Mouse (Mus musculus): ENCODE data around the gene Ppp6r1. TPM values are rescaled to one million over a fixed set of nuclear protein-coding genes. Genes with fewer than 3 reads are reported as not detected.

Ppp6r1 gene
- polyA plus RNA-seq (2017; shearing (Covaris generic)) = 26.6 TPM

DNA sequence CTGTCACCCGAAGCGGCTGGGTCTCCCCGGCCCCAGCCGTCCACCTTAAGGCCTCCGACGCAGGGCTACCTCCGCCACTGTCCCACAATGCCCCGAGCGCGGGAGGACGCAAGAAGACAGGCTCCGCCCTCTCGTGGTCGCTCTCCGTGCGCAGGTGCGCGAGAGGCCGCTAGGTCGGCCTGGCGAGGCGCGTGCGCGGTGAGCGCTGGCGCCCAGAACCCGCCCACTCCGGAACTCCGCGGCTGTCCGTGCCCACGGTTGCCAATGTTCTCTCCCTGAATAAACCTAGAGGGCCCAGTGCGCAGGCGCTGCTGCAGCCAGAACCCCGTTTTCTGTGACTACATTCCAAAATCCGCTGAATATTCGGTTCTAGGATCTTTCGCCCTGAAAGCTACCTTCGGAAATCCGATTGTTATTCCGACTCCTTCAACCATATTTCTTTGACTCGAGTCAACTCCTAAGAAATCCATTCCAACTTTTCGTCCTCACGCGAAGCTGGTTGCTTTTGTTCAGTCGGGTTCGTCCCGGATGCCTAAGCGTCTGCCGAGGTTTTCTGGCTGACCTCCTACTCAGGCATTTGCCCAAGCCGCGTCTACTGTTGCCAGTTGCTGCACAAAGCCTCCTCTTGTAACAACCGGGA is at the start of gene Ppp6r1:
Ppp6r1 (minus strand) TSS at position 108 of the 640 bp plus-strand sequence.

DNA sequence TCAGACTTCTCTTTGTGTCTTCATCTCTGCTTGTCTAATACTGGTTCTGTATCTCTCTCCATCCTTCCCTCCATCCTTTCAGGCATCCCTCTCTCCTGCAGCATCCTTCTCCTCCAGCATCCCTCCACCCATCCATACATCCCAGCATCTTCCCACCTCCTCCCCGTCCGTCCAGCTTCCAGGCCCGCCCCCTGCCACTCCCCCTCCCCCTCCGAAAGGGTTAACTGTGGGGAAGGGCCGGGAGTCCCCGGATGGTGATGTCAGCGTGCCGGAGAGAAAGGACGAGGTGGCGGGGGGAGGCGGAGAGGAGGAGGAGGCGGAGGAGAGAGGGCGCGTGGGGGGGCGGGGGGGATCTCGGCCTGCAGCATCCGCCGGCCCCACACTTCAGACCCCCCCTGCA is 31.6 kb upstream of the Ppp6r1 start, which contains the start of gene Brsk1:
Brsk1 (plus strand) TSS at position 218 of the 400 bp plus-strand sequence.

DNA sequence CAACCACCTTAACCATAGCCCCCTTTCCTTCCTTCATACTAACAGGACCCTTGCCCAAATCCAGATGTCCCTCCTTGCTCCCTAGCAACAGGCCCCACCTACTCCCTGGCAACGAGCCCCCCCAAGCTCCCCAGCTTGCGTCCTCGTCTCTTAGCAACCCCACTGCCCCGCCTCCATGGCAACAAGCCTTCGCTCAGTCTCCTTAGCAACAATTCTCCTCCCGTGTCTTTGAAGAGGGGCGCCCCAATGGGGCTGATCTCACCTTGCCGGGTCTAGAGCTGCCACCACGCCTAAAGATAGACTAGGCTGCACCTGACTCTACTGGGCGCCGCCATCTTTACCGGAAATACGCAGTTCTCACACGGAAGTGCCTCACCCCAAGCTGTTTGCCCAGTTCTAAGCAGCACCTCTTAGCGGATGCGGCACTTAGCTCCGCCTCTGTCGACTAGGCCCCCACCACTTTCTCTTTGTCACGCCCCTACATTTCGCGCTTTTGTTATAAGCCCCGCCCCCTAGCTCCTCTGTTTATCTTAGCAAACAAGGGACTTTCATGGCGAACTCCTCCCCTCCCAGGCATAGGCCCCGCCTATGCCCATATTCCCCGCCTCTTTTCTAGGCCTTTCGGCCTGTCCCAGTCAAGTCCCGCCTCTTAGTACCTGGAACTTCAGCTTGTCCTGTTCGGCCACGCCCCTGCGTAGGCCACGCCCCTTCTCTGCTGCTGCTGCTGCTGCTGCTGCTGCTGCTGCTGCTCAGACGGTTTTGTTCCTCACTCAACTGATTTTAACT is 26.0 kb upstream of the Ppp6r1 start, which contains the start of gene Hspbp1:
Hspbp1 (minus strand) TSS at position 437 of the 786 bp plus-strand sequence.

DNA sequence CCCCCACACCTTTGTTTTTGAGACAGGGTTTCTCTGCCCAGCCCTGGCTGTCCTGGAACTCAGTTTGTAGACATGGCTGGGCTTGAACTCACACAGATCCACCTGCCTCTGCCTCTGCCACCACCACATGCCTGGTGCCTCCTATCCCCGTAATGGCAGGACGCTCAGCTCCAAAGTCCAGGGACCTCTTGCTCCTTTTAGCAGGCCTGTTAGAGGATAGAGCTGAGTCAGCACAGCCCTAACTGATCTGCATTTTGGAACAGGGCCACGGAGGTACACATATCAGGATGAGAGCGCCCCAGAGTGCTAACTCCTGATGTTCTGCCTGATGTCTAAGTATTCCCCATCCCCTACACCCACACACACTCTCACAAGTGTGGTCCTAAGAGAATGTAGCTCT is 27.8 kb downstream of the Ppp6r1 start, which contains the start of gene Tmem86b:
Tmem86b (minus strand) TSS at position 392 of the 400 bp plus-strand sequence.

DNA sequence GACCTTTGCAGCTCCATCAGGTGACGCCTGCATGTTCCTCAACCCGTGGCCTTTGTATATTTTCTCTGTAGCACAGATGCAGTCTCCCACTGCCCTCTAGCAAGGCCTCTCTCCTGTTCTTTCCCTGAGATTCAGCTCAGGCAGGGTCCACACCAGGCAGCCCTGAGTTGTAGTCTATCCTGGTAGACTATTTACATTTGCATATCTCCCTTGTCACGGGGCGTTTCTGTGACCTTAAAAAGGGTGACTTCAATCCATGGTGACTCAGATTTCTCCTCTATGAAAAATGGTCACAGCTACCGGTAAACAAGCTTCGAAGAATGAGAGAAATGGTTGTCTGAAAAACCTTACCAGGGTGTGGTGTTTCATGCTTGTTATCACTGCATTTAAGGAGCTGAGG is 54.9 kb downstream of the Ppp6r1 start, which contains the start of gene Ptprh:
Ptprh (minus strand) TSS at position 169 of the 400 bp plus-strand sequence.

Other genes with a start within 250 kb of the Ppp6r1 start
- gene Rdh13, start 213.4 kb downstream of the Ppp6r1 start, polyA plus RNA-seq (2017; shearing (Covaris generic)) = 7.3 TPM
- 10.6 TPM for gene Eps8l1, start 198.3 kb downstream of the Ppp6r1 start, polyA plus RNA-seq (2017; shearing (Covaris generic))
- 31.8 TPM for gene Ppp1r12c, start 157.3 kb downstream of the Ppp6r1 start, polyA plus RNA-seq (2017; shearing (Covaris generic))
- 7.6 TPM for gene Tnnt1, start 142.6 kb downstream of the Ppp6r1 start, polyA plus RNA-seq (2017; shearing (Covaris generic))
- gene Tnni3, start 134.8 kb downstream of the Ppp6r1 start, polyA plus RNA-seq (2017; shearing (Covaris generic)) = 0.99 TPM
- gene Dnaaf3, start 126.6 kb downstream of the Ppp6r1 start, polyA plus RNA-seq (2017; shearing (Covaris generic)) = 0.94 TPM
- 0.41 TPM for gene Syt5, start 111.5 kb downstream of the Ppp6r1 start, polyA plus RNA-seq (2017; shearing (Covaris generic))
- not detected for gene Ptprh, start 55.0 kb downstream of the Ppp6r1 start, polyA plus RNA-seq (2017; shearing (Covaris generic))
- gene Tmem86b, start 27.6 kb downstream of the Ppp6r1 start, polyA plus RNA-seq (2017; shearing (Covaris generic)) = 3.5 TPM
- gene Hspbp1, start 26.0 kb upstream of the Ppp6r1 start, polyA plus RNA-seq (2017; shearing (Covaris generic)) = 87.0 TPM
- gene Brsk1, start 31.6 kb upstream of the Ppp6r1 start, polyA plus RNA-seq (2017; shearing (Covaris generic)) = not detected
- gene Tmem150b, start 66.2 kb upstream of the Ppp6r1 start, polyA plus RNA-seq (2017; shearing (Covaris generic)) = not detected
- gene Kmt5c, start 81.1 kb upstream of the Ppp6r1 start, polyA plus RNA-seq (2017; shearing (Covaris generic)) = 45.4 TPM
- gene Cox6b2, start 94.1 kb upstream of the Ppp6r1 start, polyA plus RNA-seq (2017; shearing (Covaris generic)) = 4.9 TPM
- gene Fam71e2, start 112.3 kb upstream of the Ppp6r1 start, polyA plus RNA-seq (2017; shearing (Covaris generic)) = not detected
- gene Il11, start 123.8 kb upstream of the Ppp6r1 start, polyA plus RNA-seq (2017; shearing (Covaris generic)) = not detected
- gene Tmem190, start 123.9 kb upstream of the Ppp6r1 start, polyA plus RNA-seq (2017; shearing (Covaris generic)) = not detected
- 0.46 TPM for gene Tmem238, start 130.6 kb upstream of the Ppp6r1 start, polyA plus RNA-seq (2017; shearing (Covaris generic))
- 535 TPM for gene Rpl28, start 133.9 kb upstream of the Ppp6r1 start, polyA plus RNA-seq (2017; shearing (Covaris generic))
- 80.0 TPM for gene Ube2s, start 153.6 kb upstream of the Ppp6r1 start, polyA plus RNA-seq (2017; shearing (Covaris generic))
- not detected for gene Shisa7, start 185.7 kb upstream of the Ppp6r1 start, polyA plus RNA-seq (2017; shearing (Covaris generic))
- gene Isoc2b, start 211.2 kb upstream of the Ppp6r1 start, polyA plus RNA-seq (2017; shearing (Covaris generic)) = 44.2 TPM
- 1.1 TPM for gene Isoc2a, start 218.1 kb upstream of the Ppp6r1 start, polyA plus RNA-seq (2017; shearing (Covaris generic))
- not detected for gene Gm36210, start 247.5 kb upstream of the Ppp6r1 start, polyA plus RNA-seq (2017; shearing (Covaris generic))

Measured in CD4-positive, CD25-positive, alpha-beta regulatory T cell, adult 9 weeks (primary cell).